Mouse (Mus musculus) E14TG2a.4 (cell line): ENCODE data around the gene Clic1.

Experiments
- CTCF ChIP-seq: conservative IDR thresholded peaks from 2 replicates; pipeline ENCODE4 v1.5.1; 2014; ENCODE audit warnings: low read length
- NANOG ChIP-seq: IDR thresholded peaks from 2 replicates; pipeline ENCODE4 v1.6.1; 2014; ENCODE audit warnings: borderline replicate concordance, low read length, mixed read lengths
- POU5F1 ChIP-seq: IDR thresholded peaks from 2 replicates; pipeline ENCODE4 v1.6.1; 2014; ENCODE audit warnings: low read length, borderline replicate concordance

DNA sequence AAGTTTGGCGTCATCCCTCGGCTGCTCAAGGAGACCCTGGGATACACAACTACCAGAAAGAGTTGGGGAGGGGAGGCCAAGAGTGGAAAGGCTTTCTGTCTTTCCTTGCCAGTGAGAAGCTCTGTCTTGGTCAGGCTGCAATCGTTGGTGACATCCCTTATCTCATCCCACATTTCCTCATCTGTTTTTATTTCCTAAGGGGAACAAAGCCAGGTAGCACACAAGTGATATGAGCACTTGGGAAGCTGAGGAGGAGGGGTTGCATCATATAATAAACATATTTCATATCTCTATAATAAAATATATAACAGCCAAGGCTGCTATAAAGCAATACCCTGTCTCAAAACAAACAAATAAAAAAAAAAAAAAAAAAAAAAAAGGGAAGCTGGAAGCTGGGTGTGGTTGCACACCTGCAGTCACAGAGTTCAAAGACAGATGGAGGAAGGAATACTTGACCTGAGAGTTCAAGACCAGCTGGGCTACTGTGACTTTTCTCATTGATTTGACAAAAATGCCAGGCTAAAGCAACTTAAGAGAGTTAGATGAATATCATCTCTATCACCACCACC lies 34.2 kb downstream of the Clic1 start:
- TF ChIP-seq CTCF (no peak), NANOG (no peak), POU5F1 (no peak)
